28 mouse cellular contexts compared by ENCODE assay signal in the genomic region with DNA sequence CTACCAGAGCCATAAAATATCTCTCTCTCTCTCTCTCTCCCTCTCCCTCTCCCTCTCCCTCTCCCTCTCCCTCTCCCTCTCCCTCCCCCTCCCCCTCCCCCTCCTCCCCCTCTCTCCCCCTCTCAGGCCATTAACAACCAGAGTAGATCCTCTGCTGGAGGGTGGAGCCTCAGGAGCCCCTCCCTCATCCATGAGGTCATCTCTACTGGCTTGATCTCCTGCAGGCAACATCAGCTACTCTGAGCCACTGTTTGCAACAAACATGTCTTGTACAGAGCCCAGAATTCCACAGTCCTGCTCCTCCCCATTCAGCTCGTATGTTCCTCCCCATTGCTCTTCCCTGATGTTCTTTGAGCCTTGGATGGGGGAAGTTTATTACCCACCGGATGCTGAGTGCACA.
DNase-seq lines count a peak whose midpoint lies in the region; ATAC-seq lines count a peak whose summit lies in the region.
"Had no signal": no experiment of that assay in that cellular context is flagged by ENCODE, and none has a peak within 500 bp of the region (broad histone marks: within the 10 kb centered on the region; RNA-seq: fewer than 3 reads in every experiment).

No protein-coding gene starts in this region.

- H3K4me2 ChIP-seq in heart, embryonic 14.5 days (ENCODE audit: low read length): no peak overlapping the region
- no peak overlapping the region for H3K4me2 ChIP-seq in lung, embryonic 15.5 days
- H3K4me2 ChIP-seq in stomach, embryonic 15.5 days: no peak overlapping the region
- H3K4me2 ChIP-seq: embryonic facial prominence, embryonic 13.5 days; forebrain, embryonic 12.5 days; forebrain, embryonic 15.5 days; heart, embryonic 11.5 days; heart, embryonic 15.5 days; hindbrain, embryonic 14.5 days had no signal

- WGBS in heart, embryonic 14.5 days: 58% methylated on average over 2 of the region's 2 CpGs
- 39% methylated on average over 2 of the region's 2 CpGs for WGBS in lung, embryonic 15.5 days
- WGBS in stomach, embryonic 15.5 days: 32% methylated on average over 2 of the region's 2 CpGs

- no peak for DNase-seq in heart, postnatal 4 days
- DNase-seq in lung, postnatal 14 days: no peak
- DNase-seq in retina, postnatal 1 day: peak; percentile 21
- no peak for DNase-seq in retina, embryonic 14.5 days (ENCODE audit: low spot score)
- DNase-seq: adrenal gland, adult 2 months; adrenal gland, postnatal 14 days; B cell, adult 2 months; cerebellum, adult 11 months; cerebellum, adult 2 months; cerebellum, adult 9-11 months; cerebellum, postnatal 36 days; embryo, embryonic 11 days; gastrocnemius, postnatal 25 days; heart, adult 2 months; heart, postnatal 10 days; heart, postnatal 36 days had no signal

- ATAC-seq in heart, embryonic 14.5 days (ENCODE audit: insufficient number of reproducible peaks, insufficient read depth, low FRiP score, low read depth): peak; percentile 50; the same call in 1 of the 2 replicates
- peak; percentile 19; the same call in 1 of the 2 replicates for ATAC-seq in lung, embryonic 15.5 days (ENCODE audit: borderline replicate concordance, extremely low read depth, low FRiP score, low TSS enrichment)
- no peak for ATAC-seq in stomach, embryonic 15.5 days (ENCODE audit: insufficient read depth, low FRiP score, low read depth)
- ATAC-seq: forebrain, embryonic 15.5 days; hindbrain, postnatal 0 days had no signal

- no peaks in the 10 kb centered on the region for H3K27me3 ChIP-seq in heart, embryonic 14.5 days (ENCODE audit: control insufficient read depth, insufficient read depth, low read length)
- H3K27me3 ChIP-seq in lung, embryonic 15.5 days: no peaks in the 10 kb centered on the region
- H3K27me3 ChIP-seq in stomach, embryonic 15.5 days (replicated peaks): no peaks in the 10 kb centered on the region
- H3K27me3 ChIP-seq: embryonic facial prominence, embryonic 13.5 days; forebrain, embryonic 12.5 days; forebrain, embryonic 15.5 days; heart, embryonic 15.5 days had no signal

- H3K36me3 ChIP-seq in heart, embryonic 14.5 days (ENCODE audit: control insufficient read depth, insufficient read depth, low read length): no peaks in the 10 kb centered on the region
- no peaks in the 10 kb centered on the region for H3K36me3 ChIP-seq in lung, embryonic 15.5 days
- no peaks in the 10 kb centered on the region for H3K36me3 ChIP-seq in stomach, embryonic 15.5 days
- H3K36me3 ChIP-seq: embryonic facial prominence, embryonic 10.5 days; embryonic facial prominence, embryonic 13.5 days; forebrain, embryonic 12.5 days; forebrain, embryonic 15.5 days; heart, embryonic 15.5 days had no signal

- no peak overlapping the region for H3K27ac ChIP-seq in heart, embryonic 14.5 days (replicated peaks in 1 of 2; ENCODE audit: control insufficient read depth in 1 of 2, insufficient read depth in 1 of 2, low read depth in 2 of 2, low read length in 2 of 2)
- H3K27ac ChIP-seq in lung, embryonic 15.5 days: no peak overlapping the region
- 0 out of 2 replicates have a peak overlapping the region, but pooled peaks have one; percentile 11 for H3K27ac ChIP-seq in stomach, embryonic 15.5 days
- H3K27ac ChIP-seq: embryonic facial prominence, embryonic 10.5 days; embryonic facial prominence, embryonic 13.5 days; forebrain, embryonic 12.5 days; forebrain, embryonic 15.5 days; heart, adult 2 months; heart, embryonic 15.5 days; hindbrain, embryonic 14.5 days; hindbrain, postnatal 0 days had no signal

- no peak overlapping the region for H3K9ac ChIP-seq in heart, embryonic 14.5 days (ENCODE audit: low read length)
- no peak overlapping the region for H3K9ac ChIP-seq in lung, embryonic 15.5 days
- H3K9ac ChIP-seq in stomach, embryonic 15.5 days: no peak overlapping the region
- H3K9ac ChIP-seq: embryonic facial prominence, embryonic 13.5 days; forebrain, embryonic 12.5 days; forebrain, embryonic 15.5 days; heart, embryonic 15.5 days; hindbrain, embryonic 14.5 days had no signal

- H3K4me3 ChIP-seq in heart, embryonic 14.5 days (ENCODE audit: control insufficient read depth in 1 of 2, insufficient read depth in 1 of 2, low read depth in 1 of 2, low read length in 2 of 2): no peak overlapping the region
- H3K4me3 ChIP-seq in lung, embryonic 15.5 days: no peak overlapping the region
- no peak overlapping the region for H3K4me3 ChIP-seq in stomach, embryonic 15.5 days (replicated peaks)
- H3K4me3 ChIP-seq: embryonic facial prominence, embryonic 10.5 days; embryonic facial prominence, embryonic 13.5 days; erythroblast, embryonic 14.5 days; forebrain, embryonic 12.5 days; forebrain, embryonic 15.5 days; heart, adult 2 months; heart, embryonic 15.5 days had no signal

- H3K9me3 ChIP-seq in heart, embryonic 14.5 days (ENCODE audit: control insufficient read depth, low read length): no peaks in the 10 kb centered on the region
- no peaks in the 10 kb centered on the region for H3K9me3 ChIP-seq in lung, embryonic 15.5 days
- H3K9me3 ChIP-seq in stomach, embryonic 15.5 days: no peaks in the 10 kb centered on the region
- H3K9me3 ChIP-seq: embryonic facial prominence, embryonic 10.5 days; embryonic facial prominence, embryonic 13.5 days; forebrain, embryonic 12.5 days; forebrain, embryonic 15.5 days; heart, embryonic 15.5 days had no signal

- no peaks in the 10 kb centered on the region for H3K4me1 ChIP-seq in heart, embryonic 14.5 days (ENCODE audit: control insufficient read depth in 2 of 2, insufficient read depth in 2 of 2, low read length in 2 of 2)
- H3K4me1 ChIP-seq in lung, embryonic 15.5 days: peaks cover 13% of the 10 kb centered on the region
- H3K4me1 ChIP-seq in stomach, embryonic 15.5 days: no peaks in the 10 kb centered on the region
- H3K4me1 ChIP-seq: embryonic facial prominence, embryonic 10.5 days; embryonic facial prominence, embryonic 13.5 days; forebrain, embryonic 12.5 days; heart, embryonic 15.5 days had no signal
